Mouse (Mus musculus) thymus, adult 18-20 months (tissue): ENCODE data around the gene Ccdc189.
"Not testable (repeated sequence)": the region's sequence is repeated elsewhere in the genome, so short reads cannot be mapped to it uniquely, and the experiment has no call there.

Experiments
- DNase-seq, 2 experiments: peaks; one replicate each; pipeline ENCODE4 v3.0.0; 2022; ENCODE audit warnings: mixed read lengths in 2 of 2

The Ccdc189 gene

DNA sequence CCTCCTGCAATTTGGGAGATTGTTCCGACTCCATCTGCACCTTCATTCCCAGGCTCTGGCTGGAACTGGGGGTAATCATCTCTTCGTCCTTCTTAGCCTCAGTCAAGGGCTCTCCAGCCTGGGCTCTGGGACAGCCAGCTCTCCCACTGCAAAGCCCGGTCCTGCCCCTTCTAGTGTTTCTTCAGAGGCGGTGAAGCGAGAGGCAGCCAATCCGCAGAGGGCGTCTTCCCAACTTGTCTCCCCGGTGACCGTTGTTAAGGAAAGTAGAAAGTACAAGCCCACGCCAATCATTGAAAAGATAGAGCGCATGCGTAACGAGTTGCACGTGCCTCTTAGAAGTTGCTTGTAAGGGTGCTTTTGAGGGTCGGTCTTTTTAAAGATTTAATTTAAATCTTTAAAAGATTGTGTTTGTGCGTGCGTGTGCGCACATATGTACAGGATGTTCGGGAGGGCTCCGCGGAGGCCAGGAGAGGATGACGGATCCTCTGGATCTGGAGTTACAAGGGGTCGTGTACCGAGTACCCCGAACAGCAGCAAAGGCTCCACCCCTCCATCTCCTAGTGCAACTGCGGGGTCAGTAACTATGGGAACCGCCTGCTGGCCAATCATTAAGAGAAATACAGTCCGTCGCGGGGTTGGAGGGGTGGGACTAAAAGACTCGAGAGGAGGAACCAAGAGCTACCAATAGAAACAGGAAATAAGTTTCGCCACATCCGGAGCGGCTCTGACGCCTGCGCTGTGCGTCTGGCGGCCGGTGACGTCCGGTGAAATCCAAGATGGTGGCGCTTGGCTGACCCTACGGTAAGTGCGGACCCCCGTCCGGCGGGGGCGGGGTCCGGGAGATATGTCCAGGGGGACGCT is at the start of gene Ccdc189, which contains the start of gene Rnf40:
Gene Ccdc189, minus strand, starts transcription at position 585 of the 861 bp plus-strand sequence.
Gene Rnf40, plus strand, starts transcription at position 757 of the 861 bp plus-strand sequence.
- peak; percentile 87 to 94 for DNase-seq

DNA sequence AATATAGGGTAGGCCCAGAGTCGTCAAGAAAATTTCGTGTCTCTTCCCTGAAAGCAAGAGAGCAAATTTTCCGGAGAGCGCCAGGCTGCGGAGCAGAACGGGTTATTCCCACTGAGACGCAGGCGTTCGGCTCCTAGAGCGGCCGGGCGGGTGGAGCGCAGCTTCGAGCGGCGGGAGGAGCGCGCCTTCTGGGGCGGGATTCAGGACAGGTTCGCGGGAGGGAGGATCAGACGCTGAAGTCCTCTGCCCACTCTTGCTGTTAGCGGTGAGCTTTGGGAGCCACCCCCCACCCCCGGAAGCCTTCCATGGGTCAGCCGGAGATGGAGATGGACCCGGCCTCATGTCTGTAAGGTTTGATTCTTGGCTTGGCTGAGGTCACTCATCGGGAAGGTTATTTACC is 48.6 kb upstream of the Ccdc189 start:
- DNase-seq: no peak

DNA sequence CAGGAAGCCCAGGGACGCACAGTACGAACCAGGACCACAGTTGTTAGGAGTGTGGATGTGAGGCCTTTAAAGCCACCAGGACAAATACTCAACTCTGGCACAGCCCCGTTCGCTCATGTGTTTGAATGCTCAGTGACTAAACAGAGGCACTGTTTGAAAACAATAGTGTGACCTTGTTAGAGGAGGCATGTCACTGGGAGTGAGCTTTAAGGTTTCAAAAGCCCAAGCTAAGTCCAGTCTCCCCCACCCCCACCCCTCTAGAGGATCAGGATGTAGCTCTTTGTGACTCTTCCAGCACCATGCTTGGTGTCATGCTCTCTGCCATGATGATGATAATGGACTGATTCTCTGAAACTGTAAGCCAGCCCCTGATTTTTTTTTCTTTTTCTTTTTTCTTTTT is 43.0 kb upstream of the Ccdc189 start:
- DNase-seq: no peak

DNA sequence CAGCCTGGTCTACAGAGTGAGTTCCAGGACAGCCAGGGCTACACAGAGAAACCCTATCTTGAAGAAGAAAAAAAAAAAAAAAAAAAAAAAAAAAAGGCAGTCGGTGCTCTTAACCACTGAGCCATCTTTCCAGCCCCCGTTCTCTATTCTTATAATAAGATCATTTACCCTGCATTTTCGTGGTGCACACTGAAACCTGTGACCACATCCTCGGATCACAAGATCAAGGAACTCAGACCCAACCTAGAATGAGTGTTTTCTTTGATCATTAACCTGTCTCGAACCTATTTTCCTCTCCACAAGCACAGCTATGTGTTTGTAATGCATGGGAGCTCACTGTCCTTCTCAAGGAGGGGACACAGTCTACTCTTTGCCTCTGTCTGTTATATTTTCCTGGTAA is 40.3 kb upstream of the Ccdc189 start:
- DNase-seq: no peak

GRCm38 (mm10) chr7:127626471-127626870 is 38.1 kb upstream of the Ccdc189 start:
- DNase-seq: no peak

DNA sequence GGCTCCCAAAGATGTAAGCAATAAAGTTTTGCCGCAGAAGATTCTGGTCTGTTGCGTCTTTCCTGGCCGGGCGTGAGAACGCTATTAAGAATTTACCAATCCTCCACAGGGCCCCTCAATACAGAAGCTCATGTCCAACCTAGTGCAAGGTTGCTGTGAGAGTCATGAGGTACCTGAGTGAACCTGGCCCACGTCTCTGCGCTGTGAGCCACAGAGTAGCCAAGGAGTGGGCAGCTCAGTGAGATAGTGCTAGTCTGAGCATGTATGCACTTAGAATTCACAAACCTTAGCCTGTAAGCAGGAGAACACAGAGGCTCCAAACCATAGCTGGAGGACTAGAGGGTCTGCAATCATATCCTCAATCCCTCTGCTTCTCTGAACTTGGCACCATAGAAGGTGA is 37.6 kb upstream of the Ccdc189 start:
- DNase-seq: no peak

DNA sequence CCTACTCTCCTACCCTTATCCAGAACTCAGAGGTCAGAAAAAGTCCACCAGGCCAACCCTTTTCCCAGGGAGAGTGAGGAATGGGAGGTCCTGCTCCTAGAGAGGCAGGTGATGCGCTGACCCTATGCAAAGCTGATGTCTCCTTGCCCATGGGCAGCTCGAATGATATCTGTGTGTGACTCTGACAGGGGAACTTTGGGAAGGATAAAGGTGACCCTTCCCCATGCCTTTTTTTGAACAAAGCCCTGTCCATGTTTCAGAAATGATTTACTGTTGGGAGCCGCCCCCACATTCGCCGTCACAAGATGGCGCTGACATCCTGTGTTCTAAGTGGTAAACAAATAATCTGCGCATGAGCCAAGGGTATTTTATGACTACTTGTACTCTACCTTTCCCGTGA is 30.0 kb upstream of the Ccdc189 start:
- not testable (repeated sequence) for DNase-seq

GRCm38 (mm10) chr7:127617962-127618361 is 29.6 kb upstream of the Ccdc189 start:
- DNase-seq: peak; percentile 37 to 51

DNA sequence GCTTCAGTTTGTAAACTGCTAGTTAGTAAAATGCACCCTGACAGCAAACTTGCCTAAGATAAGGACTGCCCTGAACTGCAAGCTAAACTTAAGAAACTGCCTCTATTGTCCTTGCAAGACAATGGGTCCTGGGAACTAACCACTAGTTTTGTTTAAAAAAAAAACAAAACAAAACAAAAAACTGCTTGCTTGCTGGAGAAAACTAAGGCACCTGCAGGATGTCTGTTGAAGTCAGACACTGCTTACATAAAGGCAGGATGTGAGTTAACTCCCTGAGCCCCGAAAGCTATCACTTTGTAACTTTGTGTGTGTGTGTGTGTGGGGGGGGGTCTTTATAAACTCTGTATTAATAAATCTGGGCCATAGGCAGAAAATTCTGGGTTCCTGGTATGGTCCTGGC is 28.5 kb upstream of the Ccdc189 start:
- peak in 1 of 2 experiments; percentile 25 for DNase-seq

GRCm38 (mm10) chr7:127616336-127616735 is 27.9 kb upstream of the Ccdc189 start:
- peak in 1 of 2 experiments; percentile 45 for DNase-seq

DNA sequence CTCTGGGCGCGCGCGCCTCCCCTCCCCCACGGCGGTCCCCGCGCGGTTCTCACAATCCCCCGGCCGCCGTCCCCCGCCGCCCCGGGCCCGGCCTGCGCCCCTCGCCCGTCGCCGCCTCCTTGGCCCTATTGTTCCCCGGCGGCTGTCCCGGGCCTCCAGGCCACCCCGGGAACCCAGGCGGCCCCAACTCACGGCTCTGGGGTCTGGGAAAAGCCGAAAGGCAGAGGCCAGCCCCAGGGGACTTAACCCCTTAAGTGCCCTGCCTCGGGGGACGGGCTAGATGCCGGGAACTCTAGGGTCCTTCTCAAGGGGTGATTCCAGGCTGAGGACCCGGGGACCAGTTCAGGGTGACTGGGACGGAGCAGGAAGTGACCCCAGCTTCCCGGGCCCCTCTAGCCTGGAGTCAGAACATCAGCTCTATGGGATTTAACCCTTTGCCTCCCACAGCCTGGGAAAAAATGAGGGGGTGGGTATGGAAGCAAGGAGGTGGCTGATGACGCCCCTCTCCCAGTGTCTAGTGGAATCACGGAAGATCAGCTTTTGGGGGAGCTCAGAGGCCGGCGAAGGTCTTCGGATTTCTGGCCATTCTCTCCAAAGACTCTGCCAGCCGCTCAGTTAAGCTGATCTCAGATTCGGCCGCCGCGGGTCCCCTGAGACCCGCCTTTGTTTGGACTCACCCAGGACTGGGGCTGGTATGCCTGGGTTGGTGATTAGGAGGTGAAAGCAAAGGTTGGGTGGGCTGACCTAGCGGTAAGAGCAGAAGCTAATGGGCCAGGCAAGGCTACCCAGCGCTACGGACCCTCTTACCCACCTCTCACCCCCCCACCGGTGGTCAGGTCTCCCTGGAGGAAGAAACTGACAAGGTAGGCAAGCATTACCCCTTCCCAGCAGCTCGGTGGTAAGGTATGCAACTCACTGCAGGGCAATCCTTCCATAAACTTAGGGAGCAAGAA is 26.8 kb upstream of the Ccdc189 start, which contains the start of gene Zfp629:
Gene Zfp629, minus strand, starts transcription at position 907 of the 953 bp plus-strand sequence.
- peak; percentile 43 to 63 for DNase-seq

- DNase-seq: peak; percentile 41 to 45
Observed at GRCm38 (mm10) chr7:127614511-127614890, 26.1 kb upstream of the Ccdc189 start.

GRCm38 (mm10) chr7:127614091-127614490 is 25.7 kb upstream of the Ccdc189 start:
- peak in 1 of 2 experiments; percentile 12 for DNase-seq

GRCm38 (mm10) chr7:127613501-127613900 is 25.1 kb upstream of the Ccdc189 start:
- DNase-seq: peak in 1 of 2 experiments; percentile 4

DNA sequence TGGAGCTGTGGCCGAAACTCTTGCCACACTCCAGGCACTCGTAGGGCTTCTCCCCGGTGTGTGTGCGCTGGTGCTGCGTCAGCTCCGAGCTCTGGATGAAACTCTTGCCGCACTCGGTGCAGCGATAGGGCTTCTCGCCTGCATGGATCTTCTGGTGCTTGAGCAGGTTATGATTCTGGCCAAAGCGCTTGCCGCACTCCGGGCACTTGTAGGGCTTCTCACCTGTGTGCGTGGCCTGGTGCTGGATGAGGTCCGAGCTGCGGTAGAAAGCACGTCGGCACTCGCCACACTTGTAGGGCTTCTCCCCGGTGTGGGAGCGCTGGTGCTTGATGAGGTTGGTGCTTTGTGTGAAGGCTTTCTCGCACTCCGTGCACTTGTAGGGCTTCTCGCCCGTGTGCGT is 23.2 kb upstream of the Ccdc189 start:
- DNase-seq: peak in 1 of 2 experiments; percentile 2

DNA sequence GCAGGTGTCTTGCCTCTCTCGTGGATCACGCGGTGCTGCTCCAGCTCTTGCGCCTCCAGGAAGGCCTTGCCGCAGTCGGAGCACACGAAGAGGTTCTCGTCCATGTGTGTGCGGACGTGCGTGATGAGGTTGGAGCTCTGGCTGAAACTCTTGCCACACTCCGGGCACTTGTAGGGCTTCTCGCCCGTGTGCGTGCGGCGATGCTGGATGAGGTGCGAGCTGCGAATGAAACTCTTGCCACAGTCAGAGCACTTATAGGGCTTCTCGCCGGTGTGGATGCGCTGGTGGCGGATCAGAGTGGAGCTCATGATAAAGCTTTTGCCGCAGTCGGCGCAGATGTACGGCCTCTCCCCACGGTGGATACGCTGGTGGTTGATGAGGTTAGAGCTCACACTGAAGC is 22.6 kb upstream of the Ccdc189 start:
- DNase-seq: no peak

DNA sequence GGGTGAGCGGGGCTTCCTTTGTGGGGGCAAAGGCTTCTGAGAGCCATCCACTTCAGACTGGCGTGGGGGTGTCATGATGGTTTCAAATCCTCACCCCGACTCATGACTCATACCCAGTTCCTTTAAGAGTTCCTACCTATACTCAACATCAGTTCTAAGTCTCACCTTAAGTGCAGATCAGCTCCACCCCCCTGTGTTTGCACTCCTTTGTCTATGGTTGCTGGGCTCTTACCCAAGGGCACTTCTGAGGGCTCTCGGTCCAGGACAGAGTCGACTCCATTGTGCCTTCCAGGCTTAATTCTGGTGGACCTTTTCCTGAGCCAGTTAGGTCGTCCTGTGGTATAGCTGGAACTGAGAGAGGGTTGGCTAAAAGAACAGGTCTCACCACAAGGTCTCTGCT is 18.8 kb upstream of the Ccdc189 start:
- DNase-seq: no peak

DNA sequence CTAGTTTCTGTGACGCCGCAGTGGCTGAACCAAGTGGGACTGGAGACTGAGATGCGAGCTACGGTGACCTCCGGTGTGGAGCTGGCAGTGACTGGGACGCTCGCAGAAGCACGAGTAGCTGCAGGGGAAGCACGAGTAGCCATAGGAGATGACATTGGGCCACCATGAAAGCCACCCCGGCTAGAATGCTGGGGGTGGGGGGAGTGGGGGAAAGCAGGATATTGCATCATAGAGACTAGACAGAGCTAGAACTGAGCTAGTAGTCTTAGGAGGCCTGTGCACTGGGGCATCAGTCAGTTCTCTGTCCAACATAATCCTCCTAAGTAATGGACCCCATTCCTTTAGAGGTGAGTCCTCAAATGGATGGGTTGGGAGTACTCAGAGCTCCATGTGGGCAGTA is 15.9 kb upstream of the Ccdc189 start:
- DNase-seq: no peak

DNA sequence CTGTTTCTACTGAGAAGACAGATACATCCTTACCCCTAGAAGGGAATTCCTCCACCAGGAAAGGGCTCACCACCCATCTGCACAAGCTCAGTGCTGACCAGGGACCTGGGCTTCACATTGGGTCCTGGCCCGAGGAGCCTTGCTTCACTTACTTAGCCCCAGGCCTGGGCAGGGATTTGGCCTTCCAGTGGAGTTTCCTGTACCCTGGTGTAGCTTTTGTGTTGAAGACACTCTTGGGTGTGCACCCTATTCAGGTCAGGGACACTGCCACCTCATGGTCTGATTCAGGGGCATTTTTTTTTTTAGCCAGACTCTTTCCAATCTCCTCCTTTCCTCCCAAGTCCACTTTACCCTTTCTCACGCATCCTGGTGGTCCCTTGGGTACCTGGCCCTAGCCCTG is 14.5 kb upstream of the Ccdc189 start:
- no peak for DNase-seq

GRCm38 (mm10) chr7:127601735-127602134 is 13.3 kb upstream of the Ccdc189 start:
- no peak for DNase-seq

- DNase-seq: no peak
Observed at GRCm38 (mm10) chr7:127600612-127601011, 12.2 kb upstream of the Ccdc189 start.

DNA sequence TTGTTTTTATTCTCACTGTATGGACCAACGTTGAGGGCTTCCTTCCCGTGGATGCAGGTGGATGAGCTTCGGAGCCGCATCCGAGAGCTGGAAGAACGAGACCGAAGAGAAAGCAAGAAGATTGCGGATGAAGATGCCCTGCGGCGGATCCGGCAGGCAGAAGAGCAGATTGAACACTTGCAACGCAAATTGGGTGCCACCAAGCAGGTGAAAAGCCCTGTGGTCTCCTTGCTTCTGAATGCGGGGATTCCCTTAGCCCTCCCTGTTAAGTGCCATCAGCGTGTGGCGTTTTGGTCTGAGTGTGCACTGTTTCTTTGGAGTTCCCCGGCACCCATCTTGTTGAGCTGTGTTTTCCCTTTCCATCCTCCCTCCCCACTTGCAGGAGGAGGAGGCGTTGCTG is 8.4 kb upstream of the Ccdc189 start:
- no peak for DNase-seq

DNA sequence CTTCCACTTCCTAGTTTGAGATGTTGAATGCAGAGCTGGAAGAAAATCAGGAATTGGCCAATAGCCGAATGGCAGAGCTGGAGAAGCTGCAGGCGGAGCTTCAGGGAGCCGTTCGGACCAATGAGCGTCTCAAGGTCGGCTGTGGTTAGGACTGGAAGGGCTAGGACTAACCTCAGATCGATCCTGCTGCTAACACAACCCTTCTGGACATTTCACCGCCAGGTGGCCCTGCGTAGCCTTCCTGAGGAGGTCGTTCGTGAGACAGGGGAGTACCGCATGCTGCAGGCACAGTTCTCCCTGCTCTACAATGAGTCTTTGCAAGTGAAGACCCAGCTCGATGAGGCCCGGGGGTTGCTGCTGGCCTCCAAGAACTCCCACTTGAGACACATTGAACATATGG is 4.2 kb upstream of the Ccdc189 start:
- DNase-seq: no peak
